Mouse (Mus musculus) midbrain, embryonic 15.5 days (tissue): ENCODE measurements at regions not wholly inside any gene's neighbourhood (a gene's known extent, or its start where the extent isn't known, plus 50 kb on each side); places are given as distances from the start of the nearest gene placed in this dataset.

Experiments used
- ATAC-seq: fragments of 200-750 bp; cut with Nextera tagmentation; replicated peaks from 2 replicates; pipeline ENCODE4 v1.8.0; 2017; ENCODE audit warnings: moderate TSS enrichment
- H3K27ac ChIP-seq: fragments of 300-500 bp; sonication (generic); 2 replicates; pipeline ENCODE4 v1.5.1; 2015; ENCODE audit warnings: mild to moderate bottlenecking, inconsistent platforms
- H3K27me3 ChIP-seq: fragments of 300-500 bp; sonication (generic); replicated peaks from 2 replicates; pipeline ENCODE4 v1.6.1; 2015; ENCODE audit warnings: inconsistent platforms
- H3K36me3 ChIP-seq: fragments of 300-500 bp; sonication (generic); replicated peaks from 2 replicates; pipeline ENCODE4 v1.6.1; 2015; ENCODE audit warnings: inconsistent platforms
- H3K4me1 ChIP-seq: fragments of 300-500 bp; sonication (generic); 2 replicates; pipeline ENCODE4 v1.6.1; 2015; ENCODE audit warnings: inconsistent platforms
- H3K4me2 ChIP-seq: fragments of 300-500 bp; sonication (generic); 2 replicates; pipeline ENCODE4 v1.6.1; 2015; ENCODE audit warnings: inconsistent platforms, mild to moderate bottlenecking, moderate library complexity
- H3K4me3 ChIP-seq: fragments of 300-500 bp; sonication (generic); 2 replicates; pipeline ENCODE4 v1.5.1; 2015; ENCODE audit warnings: mild to moderate bottlenecking, inconsistent platforms
- H3K9ac ChIP-seq: fragments of 300-500 bp; sonication (generic); 2 replicates; pipeline ENCODE4 v1.6.1; 2015; ENCODE audit warnings: mild to moderate bottlenecking, inconsistent platforms
- H3K9me3 ChIP-seq: fragments of 300-500 bp; sonication (generic); 2 replicates; pipeline ENCODE4 v1.6.1; 2016; ENCODE audit warnings: inconsistent platforms
- WGBS: fragments of 180-500 bp; shearing (Covaris S2); methylation state at CpG from one replicate; pipeline ENCODE4 v1.1.7; 2015; ENCODE audit warnings: mixed read lengths; 5-methylcytosine and 5-hydroxymethylcytosine counted together

- ATAC-seq: peak; percentile 74
- Histone ChIP-seq H3K27me3 (no peaks in the 10 kb centered on the region; the same call in 1 of the 2 replicates), H3K9me3 (no peaks in the 10 kb centered on the region), H3K4me3 (no peak overlapping the region), H3K9ac (no peak overlapping the region), H3K36me3 (no peaks in the 10 kb centered on the region), H3K4me1 (peaks cover 12% of the 10 kb centered on the region), H3K27ac (no peak overlapping the region), H3K4me2 (peak overlapping the region; percentile 39)
- WGBS: 1% methylated on average over 15 of the region's 15 CpGs
Observed at GRCm38 (mm10) chr10:21465362-21465761, 88.3 kb downstream of the Aldh8a1 start.

- Histone ChIP-seq H3K4me3 (no peak overlapping the region), H3K36me3 (no peaks in the 10 kb centered on the region), H3K27me3 (no peaks in the 10 kb centered on the region; the same call in 1 of the 2 replicates), H3K9ac (no peak overlapping the region), H3K9me3 (no peaks in the 10 kb centered on the region), H3K27ac (no peak overlapping the region), H3K4me1 (peaks cover 9% of the 10 kb centered on the region), H3K4me2 (peak overlapping the region; percentile 39)
- 69% methylated on average over 7 of the region's 7 CpGs for WGBS
- no peak for ATAC-seq
Observed at GRCm38 (mm10) chr10:21465806-21466377, 88.8 kb downstream of the Aldh8a1 start.

- no peak for ATAC-seq
- Histone ChIP-seq H3K4me1 (peaks cover 7% of the 10 kb centered on the region), H3K27ac (no peak overlapping the region), H3K9ac (no peak overlapping the region), H3K9me3 (no peaks in the 10 kb centered on the region), H3K4me2 (no peak overlapping the region), H3K27me3 (no peaks in the 10 kb centered on the region; the same call in 1 of the 2 replicates), H3K4me3 (no peak overlapping the region), H3K36me3 (no peaks in the 10 kb centered on the region)
- WGBS: 9% methylated on average over 4 of the region's 4 CpGs
Observed at GRCm38 (mm10) chr10:21467425-21468085, 90.5 kb downstream of the Aldh8a1 start.

DNA sequence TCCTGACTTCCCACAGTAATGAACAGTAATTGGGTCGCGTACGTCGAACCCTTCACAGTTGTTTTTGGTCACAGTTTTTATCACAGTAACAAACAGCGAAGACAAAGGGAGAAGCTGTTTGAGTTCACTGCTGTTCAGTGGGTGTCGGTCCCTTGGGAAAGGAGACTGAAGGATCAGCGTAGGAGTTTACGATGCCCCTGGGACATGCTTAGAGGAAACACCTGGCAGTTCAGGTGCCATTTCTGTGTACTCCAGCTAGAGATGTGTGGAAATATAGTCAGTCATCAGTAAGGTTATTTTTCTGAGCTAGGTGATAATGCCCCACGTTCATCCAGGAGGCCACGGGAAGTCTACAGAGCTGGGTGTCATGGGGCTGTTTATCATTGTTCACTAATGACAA lies 91.3 kb downstream of the Aldh8a1 start:
- Histone ChIP-seq H3K9ac (no peak overlapping the region), H3K27me3 (no peaks in the 10 kb centered on the region; the same call in 1 of the 2 replicates), H3K27ac (no peak overlapping the region), H3K9me3 (no peaks in the 10 kb centered on the region), H3K4me1 (peaks cover 7% of the 10 kb centered on the region), H3K36me3 (no peaks in the 10 kb centered on the region), H3K4me2 (no peak overlapping the region), H3K4me3 (no peak overlapping the region)
- WGBS: 69% methylated on average over 10 of the region's 10 CpGs
- ATAC-seq: no peak

DNA sequence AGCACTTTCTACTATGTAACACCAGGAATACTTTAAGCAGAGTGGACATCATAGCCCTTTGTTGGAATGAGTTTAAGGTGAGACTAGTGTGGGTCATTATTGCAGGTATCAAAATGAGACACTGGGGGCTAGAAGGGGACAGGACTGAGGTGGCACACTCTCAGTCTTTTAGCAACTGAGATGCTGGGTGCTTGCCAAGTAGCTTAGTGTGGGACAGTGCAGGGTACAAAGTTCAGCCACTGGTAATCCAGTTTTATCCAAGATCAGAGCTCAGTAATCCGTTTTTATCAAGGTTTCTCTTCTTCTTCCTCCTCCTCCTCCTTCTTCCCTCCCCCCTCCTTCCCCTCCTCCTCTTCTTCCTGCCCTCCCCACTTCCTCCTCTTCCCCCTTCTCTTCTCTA lies 92.9 kb downstream of the Aldh8a1 start:
- ATAC-seq: no peak
- WGBS: 22% methylated on average over 1 of the region's 1 CpGs
- no peaks in the 10 kb centered on the region; the same call in 1 of the 2 replicates for H3K27me3 ChIP-seq

GRCm38 (mm10) chr10:21470589-21470988 lies 93.5 kb downstream of the Aldh8a1 start:
- Histone ChIP-seq H3K27me3 (no peaks in the 10 kb centered on the region; the same call in 1 of the 2 replicates), H3K4me3 (no peak overlapping the region), H3K27ac (no peak overlapping the region), H3K9ac (no peak overlapping the region), H3K9me3 (no peaks in the 10 kb centered on the region), H3K36me3 (no peaks in the 10 kb centered on the region), H3K4me1 (peaks cover 4% of the 10 kb centered on the region; the same call in 1 of the 2 replicates), H3K4me2 (no peak overlapping the region)
- WGBS: 68% methylated on average over 20 of the region's 20 CpGs
- ATAC-seq: no peak

More for the DNA sequence above, 92.9 kb downstream of the Aldh8a1 start:
- Histone ChIP-seq H3K4me3 (no peak overlapping the region), H3K27ac (no peak overlapping the region), H3K36me3 (no peaks in the 10 kb centered on the region), H3K9me3 (no peaks in the 10 kb centered on the region), H3K4me1 (peaks cover 7% of the 10 kb centered on the region), H3K9ac (no peak overlapping the region), H3K4me2 (no peak overlapping the region)

DNA sequence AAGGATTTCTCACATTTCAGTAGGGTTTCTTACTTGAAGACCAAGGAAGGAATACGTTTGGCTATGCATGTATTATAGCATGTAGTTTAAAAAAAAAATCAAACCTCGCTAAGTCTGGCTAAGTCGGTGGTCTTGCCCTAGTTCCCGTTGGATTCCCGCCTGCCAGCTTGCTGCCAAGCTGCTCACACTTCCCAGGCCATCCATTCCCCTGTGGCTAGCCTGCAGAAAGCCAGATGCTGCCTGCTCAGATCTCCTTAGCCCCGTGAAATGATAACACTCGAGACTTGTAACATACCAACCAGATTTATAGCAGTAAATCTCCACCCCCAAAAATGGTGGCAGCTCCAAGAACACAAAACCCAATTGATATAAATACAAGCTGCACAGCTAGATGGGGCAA lies 97.2 kb downstream of the Aldh8a1 start:
- no peak overlapping the region for H3K9ac ChIP-seq
- H3K4me3 ChIP-seq: no peak overlapping the region
- no peak overlapping the region for H3K4me2 ChIP-seq
- no peaks in the 10 kb centered on the region for H3K9me3 ChIP-seq
- H3K27me3 ChIP-seq: no peaks in the 10 kb centered on the region; the same call in 1 of the 2 replicates
- H3K4me1 ChIP-seq: no peaks in the 10 kb centered on the region
- H3K36me3 ChIP-seq: no peaks in the 10 kb centered on the region
- H3K27ac ChIP-seq: no peak overlapping the region
- ATAC-seq: no peak
- WGBS: 56% methylated on average over 7 of the region's 7 CpGs

DNA sequence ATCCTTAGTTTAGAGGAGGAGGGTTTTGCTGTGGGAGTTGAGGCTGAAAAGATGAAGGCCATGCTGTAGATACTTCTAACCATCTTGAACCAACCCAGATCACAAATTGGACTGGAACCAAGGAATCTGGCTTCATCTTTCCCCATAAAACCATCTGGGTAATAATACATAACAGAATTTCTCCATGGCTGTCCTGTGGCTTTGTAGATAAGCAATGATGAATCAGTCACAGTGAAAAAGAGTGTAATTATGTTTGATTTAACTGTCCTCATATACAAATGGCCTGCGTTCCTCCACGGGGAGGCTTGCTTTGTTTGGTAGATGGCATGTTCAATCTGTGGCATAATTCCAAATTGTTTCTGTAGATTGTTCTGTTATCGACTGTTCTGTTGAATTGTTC lies 100.9 kb downstream of the Aldh8a1 start:
- no peak overlapping the region for H3K27ac ChIP-seq
- no peaks in the 10 kb centered on the region for H3K9me3 ChIP-seq
- 71% methylated on average over 3 of the region's 3 CpGs for WGBS
- H3K4me2 ChIP-seq: no peak overlapping the region
- ATAC-seq: no peak
- no peak overlapping the region for H3K9ac ChIP-seq
- no peaks in the 10 kb centered on the region for H3K4me1 ChIP-seq
- no peaks in the 10 kb centered on the region for H3K36me3 ChIP-seq
- H3K4me3 ChIP-seq: no peak overlapping the region
- H3K27me3 ChIP-seq: no peaks in the 10 kb centered on the region

GRCm38 (mm10) chr10:21479403-21479802 lies 102.3 kb downstream of the Aldh8a1 start:
- no peak for ATAC-seq
- Histone ChIP-seq H3K27ac (no peak overlapping the region), H3K4me1 (no peaks in the 10 kb centered on the region), H3K9ac (no peak overlapping the region), H3K27me3 (no peaks in the 10 kb centered on the region), H3K4me3 (no peak overlapping the region), H3K36me3 (no peaks in the 10 kb centered on the region), H3K4me2 (no peak overlapping the region), H3K9me3 (no peaks in the 10 kb centered on the region)
- 90% methylated on average over 3 of the region's 3 CpGs for WGBS

GRCm38 (mm10) chr10:21481255-21481654 lies 104.2 kb downstream of the Aldh8a1 start:
- Histone ChIP-seq H3K36me3 (no peaks in the 10 kb centered on the region), H3K27ac (no peak overlapping the region), H3K4me1 (peaks cover 3% of the 10 kb centered on the region; the same call in 1 of the 2 replicates), H3K9me3 (no peaks in the 10 kb centered on the region), H3K9ac (no peak overlapping the region), H3K27me3 (no peaks in the 10 kb centered on the region), H3K4me3 (no peak overlapping the region), H3K4me2 (no peak overlapping the region)
- WGBS: 93% methylated on average over 3 of the region's 3 CpGs
- ATAC-seq: no peak

DNA sequence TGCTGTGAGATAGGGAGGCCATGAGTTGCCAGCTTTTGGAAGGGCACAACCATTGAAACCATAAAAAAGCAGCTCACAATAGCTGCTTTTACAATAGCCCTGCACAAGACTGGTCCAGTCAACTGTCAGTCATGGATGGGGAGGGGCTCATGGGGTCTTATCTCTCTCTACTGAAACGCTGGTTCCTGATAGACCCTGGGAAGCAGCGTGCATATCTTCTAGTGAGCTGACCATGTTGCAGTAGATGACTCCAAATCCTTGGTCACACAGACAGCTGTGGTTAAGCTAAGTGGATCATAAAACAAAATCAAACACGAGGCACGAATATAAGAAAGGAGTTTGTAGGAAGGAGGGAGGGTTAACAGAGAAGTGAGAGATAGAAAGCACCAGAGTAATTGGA lies 105.0 kb downstream of the Aldh8a1 start:
- Histone ChIP-seq H3K4me1 (peaks cover 4% of the 10 kb centered on the region; the same call in 1 of the 2 replicates), H3K27me3 (no peaks in the 10 kb centered on the region), H3K9ac (no peak overlapping the region), H3K4me2 (no peak overlapping the region), H3K27ac (no peak overlapping the region), H3K4me3 (no peak overlapping the region), H3K36me3 (no peaks in the 10 kb centered on the region), H3K9me3 (no peaks in the 10 kb centered on the region)
- 54% methylated on average over 4 of the region's 4 CpGs for whole genome bisulfite sequencing
- ATAC-seq: no peak

- Histone ChIP-seq H3K4me1 (peaks cover 4% of the 10 kb centered on the region; the same call in 1 of the 2 replicates), H3K36me3 (no peaks in the 10 kb centered on the region), H3K27ac (no peak overlapping the region), H3K9ac (no peak overlapping the region), H3K9me3 (no peaks in the 10 kb centered on the region), H3K4me2 (no peak overlapping the region), H3K4me3 (no peak overlapping the region), H3K27me3 (no peaks in the 10 kb centered on the region)
- ATAC-seq: no peak
- 60% methylated on average over 9 of the region's 9 CpGs for WGBS
Observed at GRCm38 (mm10) chr10:21482659-21483058, 105.6 kb downstream of the Aldh8a1 start.

GRCm38 (mm10) chr10:21483373-21483772 lies 106.3 kb downstream of the Aldh8a1 start:
- Histone ChIP-seq H3K9ac (no peak overlapping the region), H3K9me3 (no peaks in the 10 kb centered on the region), H3K4me1 (peaks cover 4% of the 10 kb centered on the region; the same call in 1 of the 2 replicates), H3K4me2 (no peak overlapping the region), H3K4me3 (no peak overlapping the region), H3K36me3 (no peaks in the 10 kb centered on the region), H3K27me3 (no peaks in the 10 kb centered on the region), H3K27ac (no peak overlapping the region)
- WGBS: 90% methylated on average over 3 of the region's 3 CpGs
- no peak for ATAC-seq
